Mouse (Mus musculus) brown adipose tissue, adult 24 weeks (tissue): ENCODE data around the gene Borcs6. TPM values are rescaled to one million over a fixed set of nuclear protein-coding genes. Genes with fewer than 3 reads are reported as not detected.

ENCODE experiments used
- H3K27ac ChIP-seq: fragments of 200-500 bp; replicated peaks from 2 replicates; pipeline ENCODE4 v1.5.1; 2012; ENCODE audit warnings: low read depth, mild to moderate bottlenecking, low read length
- H3K4me1 ChIP-seq: fragments of 200-500 bp; 2 replicates; pipeline ENCODE4 v1.6.1; 2012; ENCODE audit warnings: low read length, mixed read lengths; ENCODE audit not compliant: control insufficient read depth, insufficient read depth, insufficient read length
- H3K4me3 ChIP-seq: fragments of 200-500 bp; 2 replicates; pipeline ENCODE4 v1.5.1; 2012; ENCODE audit warnings: low read depth, mild to moderate bottlenecking, low read length, moderate library complexity; ENCODE audit not compliant: insufficient read depth
- polyA plus RNA-seq: library from polyadenylated mRNA; stranded (reverse); fragments of >200 nt; gene quantifications from 2 replicates; pipeline ENCODE4 v1.2.4, GENCODE M21; 2012; ENCODE audit not compliant: missing spikeins, insufficient read depth, insufficient read length

Borcs6 gene
- polyA plus RNA-seq, 1 experiment: 8.3 TPM

GRCm38 (mm10) chr11:69096987-69097900 lies 37.7 kb downstream of the Borcs6 start:
- peaks cover 6% of the 10 kb centered on the region for H3K4me1 ChIP-seq
- H3K27ac ChIP-seq: peak overlapping the region; percentile 100
- peak overlapping the region; percentile 68 for H3K4me3 ChIP-seq

- H3K27ac ChIP-seq: peak overlapping the region; percentile 100
- no peak overlapping the region for H3K4me3 ChIP-seq
- peaks cover 6% of the 10 kb centered on the region for H3K4me1 ChIP-seq
Measured at GRCm38 (mm10) chr11:69098039-69098761, 38.7 kb downstream of the Borcs6 start.

- Histone ChIP-seq H3K27ac (peak overlapping the region; percentile 100), H3K4me1 (peaks cover 6% of the 10 kb centered on the region)
Measured at GRCm38 (mm10) chr11:69098762-69099091, 39.2 kb downstream of the Borcs6 start.

GRCm38 (mm10) chr11:69099177-69099914 lies 39.8 kb downstream of the Borcs6 start:
- peak overlapping the region; percentile 65 for H3K4me3 ChIP-seq
- peaks cover 6% of the 10 kb centered on the region for H3K4me1 ChIP-seq
- H3K27ac ChIP-seq: peak overlapping the region; percentile 100

More at GRCm38 (mm10) chr11:69098762-69099091, 39.2 kb downstream of the Borcs6 start:
- H3K4me3 ChIP-seq: peak overlapping the region; percentile 65

- H3K4me3 ChIP-seq: peak overlapping the region; percentile 65
- H3K4me1 ChIP-seq: peaks cover 6% of the 10 kb centered on the region
- peak overlapping the region; percentile 100 for H3K27ac ChIP-seq
Measured at GRCm38 (mm10) chr11:69099915-69100345, 40.4 kb downstream of the Borcs6 start.

- H3K4me3 ChIP-seq: 0 out of 2 replicates have a peak overlapping the region, but pooled peaks have one; percentile 52
- peak overlapping the region; percentile 91; the same call in 1 of the 2 replicates for H3K27ac ChIP-seq
- peaks cover 6% of the 10 kb centered on the region for H3K4me1 ChIP-seq
Measured at GRCm38 (mm10) chr11:69100639-69101360, 41.3 kb downstream of the Borcs6 start.

GRCm38 (mm10) chr11:69101604-69102402 lies 42.3 kb downstream of the Borcs6 start:
- peaks cover 6% of the 10 kb centered on the region for H3K4me1 ChIP-seq
- H3K4me3 ChIP-seq: no peak overlapping the region
- no peak overlapping the region for H3K27ac ChIP-seq

- H3K4me3 ChIP-seq: no peak overlapping the region
- H3K4me1 ChIP-seq: peaks cover 6% of the 10 kb centered on the region
- H3K27ac ChIP-seq: no peak overlapping the region
Measured at GRCm38 (mm10) chr11:69102403-69102725, 42.8 kb downstream of the Borcs6 start.

GRCm38 (mm10) chr11:69103121-69103520 lies 43.6 kb downstream of the Borcs6 start:
- no peak overlapping the region for H3K27ac ChIP-seq
- peaks cover 4% of the 10 kb centered on the region for H3K4me1 ChIP-seq
- no peak overlapping the region for H3K4me3 ChIP-seq

- no peak overlapping the region for H3K4me3 ChIP-seq
Measured at GRCm38 (mm10) chr11:69103531-69104435, 44.3 kb downstream of the Borcs6 start.

GRCm38 (mm10) chr11:69104487-69104886 lies 45.0 kb downstream of the Borcs6 start:
- H3K4me3 ChIP-seq: no peak overlapping the region
- no peaks in the 10 kb centered on the region for H3K4me1 ChIP-seq
- no peak overlapping the region for H3K27ac ChIP-seq

More at GRCm38 (mm10) chr11:69103531-69104435, 44.3 kb downstream of the Borcs6 start:
- H3K27ac ChIP-seq: no peak overlapping the region
- H3K4me1 ChIP-seq: no peaks in the 10 kb centered on the region

GRCm38 (mm10) chr11:69105227-69105626 lies 45.7 kb downstream of the Borcs6 start:
- no peaks in the 10 kb centered on the region for H3K4me1 ChIP-seq
- no peak overlapping the region for H3K4me3 ChIP-seq
- no peak overlapping the region for H3K27ac ChIP-seq

- H3K4me3 ChIP-seq: no peak overlapping the region
Measured at GRCm38 (mm10) chr11:69105796-69106195, 46.3 kb downstream of the Borcs6 start.

More at GRCm38 (mm10) chr11:69105796-69106195, 46.3 kb downstream of the Borcs6 start:
- Histone ChIP-seq H3K4me1 (no peaks in the 10 kb centered on the region), H3K27ac (no peak overlapping the region)
